Mouse (Mus musculus): ENCODE data around the gene Twist2. TPM values are rescaled to one million over a fixed set of nuclear protein-coding genes. Genes with fewer than 3 reads are reported as not detected.
A peak's percentile ranks its signal among the peaks of the same experiment; 100 is the strongest.

The Twist2 gene
- polyA plus RNA-seq, 2 experiments: 0.26 to 0.27 TPM

GRCm38 (mm10) chr1:91770676-91771075 is 30.6 kb upstream of the Twist2 start:
- Histone ChIP-seq H3K27me3 (ENCODE audit: control insufficient read depth, insufficient read depth, low read length) (no peaks in the 10 kb centered on the region), H3K36me3 (replicated peaks; ENCODE audit: control insufficient read depth, insufficient read depth, low read depth) (no peaks in the 10 kb centered on the region), H3K9me3 (ENCODE audit: control insufficient read depth, low read length) (no peaks in the 10 kb centered on the region), H3K4me2 (ENCODE audit: low read depth) (peak overlapping the region; percentile 1), H3K4me3 (ENCODE audit: insufficient read depth in 1 of 2, low read depth in 2 of 2, low read length in 2 of 2) (no peak overlapping the region), H3K4me1 (replicated peaks; ENCODE audit: control insufficient read depth in 2 of 2, insufficient read depth in 2 of 2, low read length in 1 of 2) (no peaks in the 10 kb centered on the region; a peak in 1 of 4 replicates), H3K9ac (replicated peaks) (no peak overlapping the region), H3K27ac (no peak overlapping the region)
- TF ChIP-seq EP300 (IDR thresholded peaks at IDR 0.05; ENCODE audit: low read depth): no peak
- no peak for TF ChIP-seq CTCF (IDR thresholded peaks at IDR 0.05; ENCODE audit: low read depth)
- DNase-seq (ENCODE audit: low read depth in 3 of 3, low spot score in 3 of 3) (no peak), ATAC-seq (ENCODE audit: insufficient read depth) (no peak)
- WGBS (ENCODE audit: insufficient replicate concordance): 7% methylated on average over 10 of the region's 10 CpGs

GRCm38 (mm10) chr1:91776928-91777327 is 24.3 kb upstream of the Twist2 start:
- Histone ChIP-seq H3K36me3 (replicated peaks; ENCODE audit: control insufficient read depth, insufficient read depth, low read depth) (no peaks in the 10 kb centered on the region), H3K4me1 (replicated peaks; ENCODE audit: control insufficient read depth in 2 of 2, insufficient read depth in 2 of 2, low read length in 1 of 2) (no peaks in the 10 kb centered on the region), H3K9me3 (ENCODE audit: control insufficient read depth, low read length) (no peaks in the 10 kb centered on the region), H3K9ac (replicated peaks) (no peak overlapping the region), H3K27me3 (ENCODE audit: control insufficient read depth, insufficient read depth, low read length) (no peaks in the 10 kb centered on the region), H3K4me2 (ENCODE audit: low read depth) (no peak overlapping the region), H3K27ac (no peak overlapping the region), H3K4me3 (ENCODE audit: insufficient read depth in 1 of 2, low read depth in 2 of 2, low read length in 2 of 2) (no peak overlapping the region)
- TF ChIP-seq CTCF (IDR thresholded peaks at IDR 0.05; ENCODE audit: low read depth): no peak
- no peak for TF ChIP-seq EP300 (IDR thresholded peaks at IDR 0.05; ENCODE audit: low read depth)
- ATAC-seq (ENCODE audit: insufficient read depth): no peak
- no peak for DNase-seq (ENCODE audit: low read depth in 3 of 3, low spot score in 3 of 3)
- 53% methylated on average over 5 of the region's 5 CpGs for WGBS (ENCODE audit: insufficient replicate concordance)

GRCm38 (mm10) chr1:91779819-91780218 is 21.4 kb upstream of the Twist2 start:
- H3K4me3 ChIP-seq (ENCODE audit: insufficient read depth in 1 of 2, low read depth in 2 of 2, low read length in 2 of 2): no peak overlapping the region
- no peak overlapping the region for H3K4me2 ChIP-seq (ENCODE audit: low read depth)
- no peaks in the 10 kb centered on the region for H3K4me1 ChIP-seq (replicated peaks; ENCODE audit: control insufficient read depth in 2 of 2, insufficient read depth in 2 of 2, low read length in 1 of 2)
- ATAC-seq (ENCODE audit: insufficient read depth) (no peak), DNase-seq (ENCODE audit: low read depth in 3 of 3, low spot score in 3 of 3) (no peak)
- 52% methylated on average over 4 of the region's 4 CpGs for WGBS (ENCODE audit: insufficient replicate concordance)
- H3K27ac ChIP-seq: no peak overlapping the region
- TF ChIP-seq CTCF (IDR thresholded peaks at IDR 0.05; ENCODE audit: low read depth): no peak
- no peak for TF ChIP-seq EP300 (IDR thresholded peaks at IDR 0.05; ENCODE audit: low read depth)
- H3K9ac ChIP-seq (replicated peaks): no peak overlapping the region
- no peaks in the 10 kb centered on the region for H3K27me3 ChIP-seq (ENCODE audit: control insufficient read depth, insufficient read depth, low read length)
- no peaks in the 10 kb centered on the region for H3K36me3 ChIP-seq (replicated peaks; ENCODE audit: control insufficient read depth, insufficient read depth, low read depth)
- no peaks in the 10 kb centered on the region for H3K9me3 ChIP-seq (ENCODE audit: control insufficient read depth, low read length)

- Histone ChIP-seq H3K27ac (no peak overlapping the region), H3K9ac (replicated peaks) (no peak overlapping the region), H3K4me2 (ENCODE audit: low read depth) (no peak overlapping the region), H3K9me3 (ENCODE audit: control insufficient read depth, low read length) (no peaks in the 10 kb centered on the region), H3K4me1 (replicated peaks; ENCODE audit: control insufficient read depth in 2 of 2, insufficient read depth in 2 of 2, low read length in 1 of 2) (no peaks in the 10 kb centered on the region), H3K4me3 (ENCODE audit: insufficient read depth in 1 of 2, low read depth in 2 of 2, low read length in 2 of 2) (no peak overlapping the region), H3K27me3 (ENCODE audit: control insufficient read depth, insufficient read depth, low read length) (no peaks in the 10 kb centered on the region), H3K36me3 (replicated peaks; ENCODE audit: control insufficient read depth, insufficient read depth, low read depth) (no peaks in the 10 kb centered on the region)
- no peak for ATAC-seq (ENCODE audit: insufficient read depth)
- WGBS (ENCODE audit: insufficient replicate concordance): 64% methylated on average over 7 of the region's 7 CpGs
- no peak for TF ChIP-seq CTCF (IDR thresholded peaks at IDR 0.05; ENCODE audit: low read depth)
- no peak for TF ChIP-seq EP300 (IDR thresholded peaks at IDR 0.05; ENCODE audit: low read depth)
- no peak for DNase-seq (ENCODE audit: low read depth in 3 of 3, low spot score in 3 of 3)
These were observed 20.1 kb upstream of the Twist2 start for GRCm38 (mm10) chr1:91781182-91781581.

- H3K27ac ChIP-seq: no peak overlapping the region
- H3K4me1 ChIP-seq (replicated peaks; ENCODE audit: control insufficient read depth in 2 of 2, insufficient read depth in 2 of 2, low read length in 1 of 2): no peaks in the 10 kb centered on the region
- ATAC-seq (ENCODE audit: insufficient read depth): no peak
- H3K4me2 ChIP-seq (ENCODE audit: low read depth): no peak overlapping the region
- H3K27me3 ChIP-seq (ENCODE audit: control insufficient read depth, insufficient read depth, low read length): no peaks in the 10 kb centered on the region
- 39% methylated on average over 3 of the region's 3 CpGs for WGBS (ENCODE audit: insufficient replicate concordance)
- no peak overlapping the region for H3K9ac ChIP-seq (replicated peaks)
- H3K4me3 ChIP-seq (ENCODE audit: insufficient read depth in 1 of 2, low read depth in 2 of 2, low read length in 2 of 2): no peak overlapping the region
- DNase-seq (ENCODE audit: low read depth in 3 of 3, low spot score in 3 of 3): no peak
- TF ChIP-seq EP300 (IDR thresholded peaks at IDR 0.05; ENCODE audit: low read depth): no peak
- TF ChIP-seq CTCF (IDR thresholded peaks at IDR 0.05; ENCODE audit: low read depth): no peak
- H3K36me3 ChIP-seq (replicated peaks; ENCODE audit: control insufficient read depth, insufficient read depth, low read depth): no peaks in the 10 kb centered on the region
- H3K9me3 ChIP-seq (ENCODE audit: control insufficient read depth, low read length): no peaks in the 10 kb centered on the region
These were observed 17.1 kb upstream of the Twist2 start for GRCm38 (mm10) chr1:91784162-91784561.
